29 mouse cellular contexts compared by ENCODE assay signal in genomic region chr14:78861156-78861555, GRCm38 (mm10). TPM values are rescaled to one million over a fixed set of nuclear protein-coding genes. Genes with fewer than 3 reads are reported as not detected.
A peak's percentile ranks its signal among the peaks of the same experiment; 100 is the strongest.
DNase-seq lines count a peak whose midpoint lies in the region; ATAC-seq and TF ChIP-seq lines count a peak whose summit lies in the region.
"Had no signal": no experiment of that assay in that cellular context is flagged by ENCODE, and none has a peak within 500 bp of the region (broad histone marks: within the 10 kb centered on the region; RNA-seq: fewer than 3 reads in every experiment).

No protein-coding gene starts in this region.

- TF ChIP-seq CTCF in kidney, adult 2 months (conservative IDR thresholded peaks at IDR 0.05; ENCODE audit: insufficient read depth, insufficient read length, low read depth, low read length): peak; percentile 36
- 0 out of 2 replicates have a peak, but pooled peaks have one; percentile 18 for TF ChIP-seq CTCF in lung, embryonic 14.5 days (IDR thresholded peaks at IDR 0.05; ENCODE audit: low read depth)

- no peak overlapping the region for H3K4me3 ChIP-seq in kidney, adult 2 months (ENCODE audit: insufficient read depth, low read depth, low read length)
- H3K4me3 ChIP-seq in kidney, embryonic 15.5 days (replicated peaks): no peak overlapping the region
- H3K4me3 ChIP-seq in lung, embryonic 14.5 days (ENCODE audit: low read depth, low read length): no peak overlapping the region
- no peak overlapping the region for H3K4me3 ChIP-seq in forebrain, embryonic 15.5 days
- H3K4me3 ChIP-seq: embryonic facial prominence, embryonic 13.5 days; forebrain, embryonic 10.5 days; heart, embryonic 10.5 days; heart, embryonic 15.5 days; hindbrain, embryonic 12.5 days; intestine, embryonic 15.5 days; limb, embryonic 10.5 days; limb, embryonic 15.5 days; midbrain, embryonic 13.5 days; stomach, embryonic 15.5 days had no signal

- H3K9me3 ChIP-seq in kidney, embryonic 15.5 days (replicated peaks): no peaks in the 10 kb centered on the region
- H3K9me3 ChIP-seq in lung, embryonic 14.5 days (ENCODE audit: low read depth, low read length): no peaks in the 10 kb centered on the region
- no peaks in the 10 kb centered on the region for H3K9me3 ChIP-seq in forebrain, embryonic 15.5 days
- H3K9me3 ChIP-seq: forebrain, embryonic 10.5 days; heart, embryonic 10.5 days; heart, embryonic 15.5 days; hindbrain, embryonic 12.5 days; intestine, embryonic 15.5 days; limb, embryonic 10.5 days; limb, embryonic 15.5 days; midbrain, embryonic 13.5 days; stomach, embryonic 15.5 days had no signal

- ATAC-seq in kidney, embryonic 15.5 days (replicated peaks; ENCODE audit: low FRiP score): no peak
- ATAC-seq in lung, embryonic 14.5 days (ENCODE audit: insufficient read depth): no peak
- ATAC-seq in forebrain, embryonic 15.5 days (replicated peaks): no peak
- ATAC-seq: forebrain, embryonic 16.5 days; hindbrain, postnatal 0 days; intestine, embryonic 15.5 days; lung, postnatal 0 days; midbrain, embryonic 13.5 days had no signal

- DNase-seq in kidney, adult 2 months: no peak
- no peak for DNase-seq in lung, embryonic 14.5 days
- no peak for DNase-seq in lung, postnatal 36 days
- DNase-seq in R1 (ENCODE audit: low read depth, low spot score): peak; percentile 58
- DNase-seq in heart, postnatal 36 days: no peak
- DNase-seq: adrenal gland, postnatal 14 days; cerebellum, adult 11-12 months; cerebellum, postnatal 10 days; kidney, adult 8-10 months; kidney, postnatal 25 days; retina, postnatal 1 day; right cerebral cortex, postnatal 14 days; thymus, postnatal 14 days had no signal

- intact Hi-C loops in heart, postnatal 36 days (cut with DNase I): loop anchor here (5.0 kb wide), 1 partner anchor 41 kb away; no protein-coding TSS in a partner anchor

- H3K27ac ChIP-seq in kidney, adult 2 months (ENCODE audit: insufficient read depth, low read depth, low read length): no peak overlapping the region
- H3K27ac ChIP-seq in kidney, embryonic 15.5 days: no peak overlapping the region
- H3K27ac ChIP-seq in lung, embryonic 14.5 days (ENCODE audit: low read depth): no peak overlapping the region
- no peak overlapping the region for H3K27ac ChIP-seq in forebrain, embryonic 15.5 days (replicated peaks)
- H3K27ac ChIP-seq: embryonic facial prominence, embryonic 13.5 days; forebrain, embryonic 10.5 days; heart, embryonic 10.5 days; heart, embryonic 15.5 days; hindbrain, embryonic 12.5 days; hindbrain, postnatal 0 days; intestine, embryonic 15.5 days; limb, embryonic 10.5 days; limb, embryonic 15.5 days; macrophage; midbrain, embryonic 13.5 days; stomach, embryonic 15.5 days had no signal

- WGBS in kidney, adult 2 months: 94% methylated on average over 5 of the region's 5 CpGs
- 94% methylated on average over 5 of the region's 5 CpGs for WGBS in kidney, embryonic 15.5 days
- 93% methylated on average over 5 of the region's 5 CpGs for WGBS in lung, embryonic 14.5 days
- WGBS in forebrain, embryonic 15.5 days: 91% methylated on average over 5 of the region's 5 CpGs

- no peak overlapping the region for H3K9ac ChIP-seq in kidney, embryonic 15.5 days
- H3K9ac ChIP-seq in lung, embryonic 14.5 days: no peak overlapping the region
- H3K9ac ChIP-seq in forebrain, embryonic 15.5 days (replicated peaks): no peak overlapping the region
- H3K9ac ChIP-seq: embryonic facial prominence, embryonic 13.5 days; heart, embryonic 15.5 days; hindbrain, embryonic 12.5 days; intestine, embryonic 15.5 days; limb, embryonic 15.5 days; midbrain, embryonic 13.5 days; stomach, embryonic 15.5 days had no signal

- no peak overlapping the region for H3K4me2 ChIP-seq in kidney, embryonic 15.5 days
- no peak overlapping the region for H3K4me2 ChIP-seq in lung, embryonic 14.5 days
- H3K4me2 ChIP-seq in forebrain, embryonic 15.5 days (replicated peaks): no peak overlapping the region
- H3K4me2 ChIP-seq: embryonic facial prominence, embryonic 13.5 days; heart, embryonic 15.5 days; hindbrain, embryonic 12.5 days; intestine, embryonic 15.5 days; limb, embryonic 15.5 days; midbrain, embryonic 13.5 days; stomach, embryonic 15.5 days had no signal

- no peaks in the 10 kb centered on the region for H3K36me3 ChIP-seq in kidney, adult 2 months (ENCODE audit: control insufficient read depth, insufficient read depth, low read length)
- H3K36me3 ChIP-seq in kidney, embryonic 15.5 days: no peaks in the 10 kb centered on the region
- no peaks in the 10 kb centered on the region for H3K36me3 ChIP-seq in lung, embryonic 14.5 days (ENCODE audit: insufficient read depth)
- no peaks in the 10 kb centered on the region for H3K36me3 ChIP-seq in forebrain, embryonic 15.5 days
- H3K36me3 ChIP-seq: embryonic facial prominence, embryonic 13.5 days; forebrain, embryonic 10.5 days; heart, embryonic 10.5 days; heart, embryonic 15.5 days; hindbrain, embryonic 12.5 days; intestine, embryonic 15.5 days; limb, embryonic 10.5 days; limb, embryonic 15.5 days; midbrain, embryonic 13.5 days; stomach, embryonic 15.5 days had no signal

- no peak for TF ChIP-seq POLR2A in kidney, adult 2 months (IDR thresholded peaks at IDR 0.05; ENCODE audit: low read depth, low read length)

- no peaks in the 10 kb centered on the region for H3K27me3 ChIP-seq in kidney, adult 2 months (replicated peaks; ENCODE audit: control insufficient read depth, insufficient read depth, low read length)
- H3K27me3 ChIP-seq in kidney, embryonic 15.5 days: no peaks in the 10 kb centered on the region
- H3K27me3 ChIP-seq in lung, embryonic 14.5 days (ENCODE audit: insufficient read depth, low read length): no peaks in the 10 kb centered on the region
- H3K27me3 ChIP-seq in forebrain, embryonic 15.5 days: no peaks in the 10 kb centered on the region
- H3K27me3 ChIP-seq: embryonic facial prominence, embryonic 13.5 days; heart, embryonic 15.5 days; hindbrain, embryonic 12.5 days; intestine, embryonic 15.5 days; limb, embryonic 15.5 days; midbrain, embryonic 13.5 days; stomach, embryonic 15.5 days had no signal

- peaks cover 5% of the 10 kb centered on the region for H3K4me1 ChIP-seq in kidney, adult 2 months (ENCODE audit: control insufficient read depth, insufficient read depth, low read length)
- H3K4me1 ChIP-seq in kidney, embryonic 15.5 days: no peaks in the 10 kb centered on the region
- no peaks in the 10 kb centered on the region for H3K4me1 ChIP-seq in lung, embryonic 14.5 days (ENCODE audit: insufficient read depth)
- H3K4me1 ChIP-seq in forebrain, embryonic 15.5 days: no peaks in the 10 kb centered on the region
- H3K4me1 ChIP-seq: forebrain, embryonic 10.5 days; heart, embryonic 10.5 days; heart, embryonic 15.5 days; hindbrain, embryonic 12.5 days; intestine, embryonic 15.5 days; limb, embryonic 15.5 days; midbrain, embryonic 13.5 days; stomach, embryonic 15.5 days had no signal

RNA-seq across cellular contexts. Expression of gene Vwa8, which starts 12.3 kb away (rescaled TPM):
- 71.2 and 78.0 TPM in 2 replicates for polyA plus RNA-seq in kidney, adult 2 months (2012; rRNA removed)
- polyA plus RNA-seq in kidney, embryonic 15.5 days (2015; fragmentation: Nextera tagmentation; extraction: Ambion mirVana): 13.3 and 14.6 TPM in 2 replicates
- 12.5 and 13.9 TPM in 2 replicates for polyA plus RNA-seq in lung, embryonic 14.5 days (2014; fragmentation: Nextera tagmentation; extraction: Ambion mirVana)
- polyA plus RNA-seq in forebrain, embryonic 15.5 days (2015; fragmentation: Nextera tagmentation; extraction: Ambion mirVana): 5.1 and 5.9 TPM in 2 replicates
- 100 to 1,000 TPM; 173 to 197 TPM for total RNA-seq in heart, postnatal 36 days (2021)
